Mouse (Mus musculus): ENCODE measurements around the gene Ptgfrn. TPM values are rescaled to one million over a fixed set of nuclear protein-coding genes. Genes with fewer than 3 reads are reported as not detected.
A peak's percentile ranks its signal among the peaks of the same experiment; 100 is the strongest.

The Ptgfrn gene
- total RNA-seq, 2 experiments from 2014 or later = 27.1 to 29.3 TPM

DNA sequence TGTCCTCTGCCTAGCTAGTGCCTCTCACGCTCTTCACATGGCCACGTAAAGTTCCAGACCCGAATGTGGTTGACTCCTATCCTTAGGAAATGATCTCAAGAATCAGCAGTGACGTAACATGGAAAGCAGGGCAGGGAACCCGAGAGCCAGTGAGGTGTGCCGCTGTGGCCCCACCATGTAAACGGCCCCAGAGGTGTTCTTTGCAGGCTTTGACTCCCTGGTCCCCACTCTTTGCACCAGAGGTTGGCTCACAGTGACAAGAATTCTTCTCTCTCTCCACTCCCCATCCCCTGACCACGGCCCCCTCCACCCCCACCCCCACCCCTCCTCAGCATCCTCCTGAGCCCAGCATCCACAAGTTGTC lies 7.3 kb upstream of the Ptgfrn start:
- no peak for DNase-seq
- intact Hi-C loops (cut with DNase I) = no loop called here

DNA sequence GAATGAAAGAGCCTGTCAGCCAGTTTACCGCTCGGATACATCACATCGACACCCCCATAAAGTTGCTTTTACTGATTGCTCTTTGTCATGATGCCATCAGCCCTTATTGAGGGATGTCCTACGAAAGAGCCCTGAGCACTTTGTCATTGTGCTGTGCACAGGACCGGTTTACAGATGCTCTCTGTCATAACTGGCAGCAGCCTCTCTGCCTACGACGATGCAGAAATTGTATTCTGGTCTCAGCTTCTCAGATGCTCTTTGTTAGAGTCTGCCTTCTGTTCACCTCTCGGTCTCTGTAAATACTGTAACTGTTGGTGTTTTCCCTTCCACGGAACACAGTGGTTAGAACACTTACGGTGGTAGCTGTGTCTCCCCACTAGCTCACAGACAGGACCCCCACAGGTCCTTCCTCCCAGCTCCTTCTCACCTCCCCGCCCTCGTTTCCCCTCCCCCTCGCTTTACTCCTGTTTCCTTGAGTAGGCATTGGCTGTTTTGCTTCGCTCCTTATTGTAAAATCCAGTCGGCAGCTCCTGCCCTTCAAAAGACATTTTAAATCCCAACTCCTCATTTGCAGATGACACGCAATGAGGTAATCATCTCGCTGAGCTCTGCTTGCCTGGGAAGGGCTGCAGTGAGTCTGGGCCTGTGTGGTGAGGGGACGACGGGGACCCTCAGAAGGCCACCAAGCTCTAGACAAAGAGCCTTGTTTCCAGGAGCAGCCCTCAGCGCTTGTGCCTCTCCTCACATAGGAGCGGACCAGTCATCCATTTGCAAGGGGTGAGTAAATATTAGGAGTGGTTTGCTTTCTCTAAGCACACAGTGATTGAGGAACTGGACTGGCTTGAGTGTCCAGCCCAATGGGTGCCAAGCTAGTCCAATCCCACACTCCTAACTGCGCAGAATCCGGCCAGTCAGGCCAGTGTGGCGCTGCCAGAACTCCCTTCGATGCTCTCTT lies 6.6 kb upstream of the Ptgfrn start:
- no peak for DNase-seq
- intact Hi-C loops (cut with DNase I) = no loop called here

DNA sequence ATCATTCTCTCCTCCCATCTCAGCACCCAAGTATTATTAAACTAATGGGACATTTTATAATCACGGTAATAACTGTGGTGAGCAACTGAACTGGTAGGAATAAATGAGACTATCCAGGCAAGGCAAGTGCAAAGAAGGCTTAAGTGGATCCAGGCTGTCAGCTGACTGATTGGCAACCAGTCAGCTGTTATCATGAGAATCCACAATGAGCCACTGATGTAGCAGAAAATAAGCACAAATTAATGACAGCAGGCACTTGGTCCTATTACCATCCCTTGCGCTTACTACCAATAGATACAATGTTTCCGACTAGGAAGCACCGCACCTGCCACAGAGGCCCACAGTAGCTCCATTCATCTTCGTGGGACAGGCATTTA lies 2.4 kb upstream of the Ptgfrn start:
- no peak for DNase-seq
- intact Hi-C loops (cut with DNase I) = loop anchor here (5.0 kb wide), 1 partner anchor 180 kb away; no protein-coding TSS in a partner anchor

GRCm38 (mm10) chr3:101111848-101112517 lies 1.9 kb upstream of the Ptgfrn start:
- no peak for DNase-seq
- intact Hi-C loops (cut with DNase I) = loop anchor here (2.0 to 5.0 kb wide), 2 partner anchors 51 to 180 kb away; no protein-coding TSS in a partner anchor

GRCm38 (mm10) chr3:101111321-101111720 lies 1.2 kb upstream of the Ptgfrn start:
- intact Hi-C loops (cut with DNase I) = loop anchor here (2.0 to 5.0 kb wide), 2 partner anchors 51 to 181 kb away; no protein-coding TSS in a partner anchor
- DNase-seq = no peak

DNA sequence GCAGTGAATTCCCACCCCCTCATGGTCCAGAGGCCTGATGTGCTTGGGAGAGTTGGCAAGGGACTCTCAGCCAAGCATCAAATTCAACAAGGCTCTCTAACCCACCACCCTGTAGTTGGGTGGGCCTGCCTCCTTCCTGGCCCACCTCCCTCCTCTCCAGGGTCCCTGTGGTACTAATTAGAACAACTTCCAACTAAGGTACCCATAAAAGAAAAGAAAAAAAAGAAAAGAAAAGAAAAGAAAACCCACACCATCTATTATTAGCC lies 693 bp upstream of the Ptgfrn start:
- DNase-seq = no peak
- intact Hi-C loops (cut with DNase I) = loop anchor here (2.0 to 5.0 kb wide), 2 partner anchors 52 to 182 kb away; no protein-coding TSS in a partner anchor

DNA sequence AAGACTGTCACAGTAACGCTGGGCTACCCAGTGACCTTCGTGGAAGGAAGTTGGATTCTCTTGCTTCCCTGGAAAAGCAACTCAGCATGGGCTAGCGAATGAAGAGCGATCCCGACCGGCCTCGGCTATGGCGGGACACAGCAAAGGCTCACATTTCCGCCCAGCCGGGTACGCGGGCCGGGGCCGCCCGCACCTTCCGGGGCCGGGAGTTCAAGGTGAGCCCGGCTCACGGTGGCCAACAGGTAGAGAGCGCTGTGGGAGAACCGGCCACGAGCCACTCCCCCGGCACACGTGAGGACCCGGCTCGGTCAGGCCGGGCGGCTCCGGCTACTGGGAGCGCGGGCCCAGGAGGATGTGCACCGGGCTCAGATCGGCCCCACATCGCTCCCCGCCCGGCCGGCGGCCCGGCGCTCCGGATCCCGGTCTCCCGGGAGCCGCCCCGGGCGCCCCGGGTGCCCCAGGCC lies 488 bp downstream of the Ptgfrn start:
- intact Hi-C loops (cut with DNase I) = loop anchor here (2.0 to 5.0 kb wide), 3 partner anchors 31 to 183 kb away; no protein-coding TSS in a partner anchor
- peak in 1 of 2 experiments; percentile 42 for DNase-seq

DNA sequence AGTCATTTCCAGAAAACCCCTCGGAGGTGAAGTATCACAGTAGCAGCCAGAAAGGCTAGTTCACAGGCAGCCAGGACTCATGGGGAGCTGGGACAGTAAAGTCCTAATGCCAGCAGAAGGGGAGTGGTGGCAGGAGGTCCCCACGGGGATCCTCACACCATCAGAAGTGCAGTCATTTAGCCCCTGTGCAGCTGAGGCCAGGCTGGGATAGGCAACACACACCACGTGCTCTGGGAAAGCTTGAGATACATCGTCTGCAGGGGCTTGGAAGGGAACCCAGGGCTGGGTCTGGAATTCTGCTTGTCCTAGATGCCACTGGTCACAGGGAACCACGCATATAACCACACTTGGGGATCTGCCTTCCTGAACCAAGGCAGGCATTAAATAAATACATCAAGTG lies 1.2 kb downstream of the Ptgfrn start:
- intact Hi-C loops (cut with DNase I) = loop anchor here (2.0 kb wide), 1 partner anchor 30 kb away; no protein-coding TSS in a partner anchor
- DNase-seq = no peak

- intact Hi-C loops (cut with DNase I) = loop anchor here (2.0 kb wide), 1 partner anchor 29 kb away; no protein-coding TSS in a partner anchor
- no peak for DNase-seq
Measured at GRCm38 (mm10) chr3:101108282-101108681, 1.8 kb downstream of the Ptgfrn start.

DNA sequence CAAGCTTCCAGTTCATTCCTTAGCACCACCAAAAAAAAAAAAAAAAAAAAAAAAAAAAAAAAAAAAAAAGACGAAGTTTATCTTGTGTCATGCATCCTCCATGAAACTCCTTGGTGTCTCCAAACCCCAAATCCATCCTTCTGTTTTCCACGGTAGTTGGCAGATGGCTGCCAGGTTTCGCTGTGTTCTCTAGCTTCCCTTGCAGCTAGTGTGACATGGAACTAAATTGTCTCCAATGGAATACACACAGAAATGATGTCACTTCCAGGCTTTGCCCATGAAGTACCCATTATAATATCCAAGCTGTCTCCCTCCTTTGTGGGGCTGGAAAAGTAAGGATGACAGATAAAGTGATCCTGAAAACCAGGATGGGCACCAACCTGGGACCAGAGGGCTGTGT lies 3.8 kb downstream of the Ptgfrn start:
- no peak for DNase-seq
- intact Hi-C loops (cut with DNase I) = no loop called here

GRCm38 (mm10) chr3:101105486-101105885 lies 4.6 kb downstream of the Ptgfrn start:
- DNase-seq = no peak
- intact Hi-C loops (cut with DNase I) = no loop called here

DNA sequence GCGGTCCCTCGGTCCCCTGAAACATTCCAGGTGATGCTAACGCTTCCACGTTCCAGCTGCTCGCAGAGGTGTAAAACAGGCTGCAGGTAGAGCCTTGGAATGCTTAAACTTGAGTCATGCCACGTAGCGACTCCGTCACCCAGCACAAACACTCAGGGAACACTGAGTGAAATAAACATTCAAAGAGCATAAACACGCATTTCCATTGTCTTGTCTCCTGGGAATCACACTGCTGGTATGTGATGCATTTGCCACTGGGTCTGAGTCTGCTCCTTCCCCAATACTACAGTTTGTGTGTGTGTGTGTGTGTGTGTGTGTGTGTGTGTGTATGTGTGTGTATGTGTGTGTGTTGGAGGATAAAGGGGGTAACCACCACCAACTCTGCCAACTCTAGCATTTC lies 5.2 kb downstream of the Ptgfrn start:
- DNase-seq = no peak
- intact Hi-C loops (cut with DNase I) = no loop called here

DNA sequence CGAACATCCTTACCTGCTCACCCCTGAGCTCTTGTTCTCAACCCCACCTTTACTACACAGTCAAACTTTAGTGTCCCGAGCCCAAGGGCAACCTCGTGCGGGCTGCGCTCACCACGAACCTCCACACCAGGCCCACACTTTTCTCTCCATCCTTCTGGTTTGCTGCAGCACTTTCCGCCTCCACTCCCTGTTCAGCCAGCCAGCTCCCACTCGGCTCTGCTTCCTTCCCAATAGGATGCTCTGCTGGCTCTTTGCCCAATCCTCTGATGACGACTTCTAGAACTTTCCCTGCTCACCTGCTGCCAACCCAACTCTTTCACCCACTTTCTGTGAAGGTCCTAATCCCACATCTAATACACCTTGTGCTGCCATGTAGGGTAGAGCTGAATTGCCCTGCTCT lies 6.3 kb downstream of the Ptgfrn start:
- DNase-seq = peak in 1 of 2 experiments; percentile 24
- intact Hi-C loops (cut with DNase I) = no loop called here

DNA sequence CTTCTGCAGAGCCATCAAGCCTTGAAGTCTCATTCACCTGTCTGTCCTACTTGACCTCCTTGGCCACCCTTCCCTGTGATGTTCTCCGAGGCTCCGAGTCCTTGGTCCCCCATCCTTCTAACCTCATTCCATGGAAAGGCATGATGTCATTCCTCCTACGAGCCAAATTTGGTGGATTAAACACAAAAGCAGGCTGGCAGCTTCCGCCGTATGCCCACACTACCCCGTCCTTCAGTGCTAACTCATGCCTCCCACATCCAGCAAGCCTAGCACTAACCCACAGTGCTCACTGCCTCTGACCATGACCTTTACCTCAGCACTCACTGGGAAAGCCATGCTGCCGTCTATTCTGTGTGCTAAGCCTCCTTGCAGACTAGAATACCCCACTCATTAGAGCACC lies 8.0 kb downstream of the Ptgfrn start:
- intact Hi-C loops (cut with DNase I) = no loop called here
- DNase-seq = no peak

DNA sequence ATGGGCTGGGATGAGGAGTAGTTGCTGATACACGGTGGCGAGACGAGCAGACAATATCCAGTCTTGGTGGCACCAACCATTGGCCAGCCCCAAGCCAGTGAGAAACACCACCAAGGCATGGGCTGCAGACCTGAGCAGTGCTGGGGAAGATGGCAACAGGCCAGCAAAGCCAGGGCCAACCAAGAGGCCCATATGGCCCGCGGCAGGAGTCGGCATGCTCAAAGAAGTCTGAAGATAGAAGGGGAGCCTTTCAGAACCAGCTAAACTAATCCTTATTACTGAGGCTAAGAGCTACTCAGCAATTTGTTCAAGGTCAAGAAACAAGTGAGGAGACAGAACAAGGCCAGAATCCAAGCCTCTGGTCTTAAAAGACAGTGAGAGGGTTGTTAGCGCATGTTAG lies 8.9 kb downstream of the Ptgfrn start:
- intact Hi-C loops (cut with DNase I) = no loop called here
- no peak for DNase-seq

DNA sequence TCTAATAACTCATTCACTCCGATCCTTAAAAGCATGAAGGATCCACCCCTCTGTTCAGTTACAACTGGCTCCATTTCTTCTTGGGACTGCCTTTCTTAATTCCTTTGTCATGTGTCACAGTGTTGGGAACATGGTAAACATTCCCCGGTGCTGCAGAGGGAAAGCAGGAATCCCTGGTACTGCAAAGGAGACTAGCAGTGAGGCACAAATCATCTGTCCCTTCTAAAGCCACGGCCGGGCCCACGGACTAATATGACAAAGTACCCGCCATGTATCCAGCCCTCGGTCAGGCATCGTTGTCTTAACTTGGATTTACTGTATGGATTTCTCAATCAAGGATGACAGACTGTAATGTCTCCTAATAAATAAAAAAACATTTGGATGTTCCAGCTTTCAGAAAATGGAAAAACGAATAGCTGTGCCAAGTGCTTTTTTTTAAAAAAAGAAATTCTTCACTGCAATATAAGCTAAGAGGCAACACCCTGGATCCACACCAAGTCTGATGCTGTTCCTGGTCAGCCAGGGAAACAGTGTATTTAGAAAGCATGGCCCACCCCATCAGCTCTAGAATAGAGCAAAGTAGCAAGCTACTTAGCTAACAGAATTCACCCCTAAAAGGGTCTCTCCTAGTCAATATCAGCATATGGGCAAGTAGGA lies 10.2 kb downstream of the Ptgfrn start:
- intact Hi-C loops (cut with DNase I) = no loop called here

GRCm38 (mm10) chr3:101098073-101098472 lies 12.0 kb downstream of the Ptgfrn start:
- intact Hi-C loops (cut with DNase I) = no loop called here

More for the DNA sequence above, 10.2 kb downstream of the Ptgfrn start:
- DNase-seq = no peak

DNA sequence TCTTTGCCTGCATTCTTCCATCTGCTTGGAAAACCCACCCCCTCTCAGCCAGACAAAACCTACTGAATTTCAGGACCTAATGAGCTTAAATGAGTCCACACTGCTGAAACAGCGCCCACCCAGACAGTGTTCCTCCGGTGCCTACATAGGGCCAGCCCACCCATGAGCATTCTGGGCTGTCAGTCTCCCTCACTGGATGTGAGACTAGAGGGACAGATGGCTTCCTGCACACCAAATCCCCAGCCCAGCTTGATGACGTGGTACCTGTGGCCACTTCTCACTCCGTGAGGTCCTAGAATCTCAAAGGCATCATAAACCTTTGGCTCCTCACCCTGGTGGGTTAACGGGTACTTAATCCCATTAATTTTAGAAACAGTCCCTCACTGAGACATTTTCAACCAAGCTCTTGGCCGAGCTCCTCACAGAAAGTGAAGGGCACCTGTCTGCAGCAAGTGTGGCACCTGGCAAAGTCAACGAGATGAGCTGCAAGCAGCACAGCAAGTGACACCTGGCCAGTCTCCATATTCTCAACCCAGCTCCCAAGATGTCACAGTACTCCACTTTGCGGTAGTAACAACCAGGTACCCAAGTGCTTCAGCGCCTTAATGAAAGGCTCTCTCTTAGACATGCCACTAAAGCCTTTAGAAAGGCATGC lies 12.8 kb downstream of the Ptgfrn start:
- DNase-seq = no peak
- intact Hi-C loops (cut with DNase I) = no loop called here

More at GRCm38 (mm10) chr3:101098073-101098472, 12.0 kb downstream of the Ptgfrn start:
- DNase-seq = no peak

DNA sequence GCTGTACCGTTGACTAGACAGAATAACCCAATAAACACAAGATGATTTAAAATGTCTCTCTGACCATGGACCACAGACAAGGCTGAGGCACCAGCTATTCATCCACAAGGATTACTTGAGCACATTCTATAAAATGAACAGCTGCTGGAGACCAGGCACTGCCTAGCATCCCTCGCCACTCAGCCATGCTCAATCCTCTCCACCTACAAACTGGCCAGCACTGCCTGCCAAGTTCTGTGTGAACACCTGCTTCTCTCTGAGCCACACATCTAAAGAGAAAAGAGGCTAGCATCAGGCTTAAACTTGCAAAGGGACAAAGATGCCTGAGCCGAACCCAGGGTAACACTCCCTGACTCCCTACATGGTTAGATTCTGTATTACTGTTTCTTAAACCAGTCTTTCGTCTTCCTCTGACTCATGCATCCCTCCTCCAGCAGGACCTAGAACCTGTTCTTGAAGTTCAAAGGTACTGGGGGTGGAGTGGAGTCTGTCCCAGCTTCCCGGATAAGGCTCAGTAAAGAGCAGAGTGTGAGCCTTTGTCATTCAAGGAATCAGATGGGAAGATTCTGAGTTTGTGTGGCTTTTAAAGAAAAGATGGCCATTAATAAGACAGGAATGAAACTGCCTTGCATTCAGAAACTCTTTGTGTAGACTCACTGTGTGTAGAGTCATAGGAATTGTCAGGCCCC lies 14.2 kb downstream of the Ptgfrn start:
- DNase-seq = no peak
- intact Hi-C loops (cut with DNase I) = no loop called here

- DNase-seq = no peak
- intact Hi-C loops (cut with DNase I) = no loop called here
Measured at GRCm38 (mm10) chr3:101092202-101092601, 17.9 kb downstream of the Ptgfrn start.

Measured in heart, postnatal 36 days (tissue).